Mouse (Mus musculus): Measurements from ENCODE around the gene Asxl1. TPM values are rescaled to one million over a fixed set of nuclear protein-coding genes. Genes with fewer than 3 reads are reported as not detected.

Asxl1 gene
- polyA plus RNA-seq, 1 experiment from 2014 or later: 13.5 TPM

DNA sequence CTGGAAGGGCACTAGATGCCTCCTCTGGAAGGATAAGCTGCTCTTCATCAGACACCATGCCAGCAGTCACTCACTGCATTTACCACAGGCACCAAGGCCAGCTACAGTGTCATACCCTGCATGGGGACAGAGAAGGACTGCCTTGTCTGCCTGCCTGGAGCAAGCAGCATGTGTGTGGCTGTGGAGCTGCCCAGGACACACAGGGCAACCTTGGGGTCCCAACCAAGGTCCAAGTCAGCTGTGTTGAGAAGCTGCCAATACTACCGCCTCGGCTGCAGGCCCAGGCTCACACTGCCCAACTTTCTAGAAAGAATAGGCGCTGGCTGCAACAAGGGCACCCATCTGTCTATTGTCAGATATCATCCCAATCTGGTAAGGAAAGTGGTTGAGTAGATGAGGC, 77.5 kb downstream of the Asxl1 start:
- Histone ChIP-seq H3K27ac (no peak overlapping the region), H3K4me2 (replicated peaks) (no peak overlapping the region), H3K9ac (no peak overlapping the region), H3K4me1 (replicated peaks) (peaks cover 50% of the 10 kb centered on the region), H3K27me3 (replicated peaks) (no peaks in the 10 kb centered on the region), H3K9me3 (no peaks in the 10 kb centered on the region), H3K36me3 (peaks cover 33% of the 10 kb centered on the region), H3K4me3 (replicated peaks) (no peak overlapping the region)
- no peak for ATAC-seq
- 75% methylated on average over 3 of the region's 3 CpGs for WGBS

DNA sequence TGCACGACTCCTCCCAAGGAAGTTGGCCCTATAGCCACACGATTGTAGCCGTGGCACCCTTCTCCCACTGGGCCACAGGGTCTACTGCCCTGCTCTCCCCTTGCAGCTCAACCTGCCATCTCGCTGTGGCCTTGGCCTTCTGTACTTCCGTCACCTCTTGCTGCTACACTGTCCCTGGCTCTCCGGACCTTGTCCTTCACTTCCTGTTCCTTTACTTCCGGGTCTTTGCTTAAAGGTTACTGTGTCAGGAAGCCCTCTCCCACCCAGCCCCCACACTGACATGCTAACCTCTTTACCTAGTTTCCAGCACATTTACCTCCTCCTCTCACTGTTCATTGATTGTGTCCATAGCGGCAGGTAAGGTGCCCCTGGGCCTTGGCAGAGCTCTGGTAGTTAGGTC, 78.9 kb downstream of the Asxl1 start:
- no peak overlapping the region for H3K4me3 ChIP-seq (replicated peaks)
- no peaks in the 10 kb centered on the region for H3K9me3 ChIP-seq
- 67% methylated on average over 8 of the region's 8 CpGs for WGBS
- H3K4me2 ChIP-seq (replicated peaks): peak overlapping the region; percentile 28
- peak overlapping the region; percentile 10; the same call in 1 of the 2 replicates for H3K9ac ChIP-seq
- H3K27ac ChIP-seq: peak overlapping the region; percentile 91
- H3K4me1 ChIP-seq (replicated peaks): peaks cover 62% of the 10 kb centered on the region
- no peaks in the 10 kb centered on the region for H3K27me3 ChIP-seq (replicated peaks)
- peaks cover 19% of the 10 kb centered on the region for H3K36me3 ChIP-seq
- ATAC-seq: 0 out of 2 replicates have a peak, but pooled peaks have one; percentile 1

DNA sequence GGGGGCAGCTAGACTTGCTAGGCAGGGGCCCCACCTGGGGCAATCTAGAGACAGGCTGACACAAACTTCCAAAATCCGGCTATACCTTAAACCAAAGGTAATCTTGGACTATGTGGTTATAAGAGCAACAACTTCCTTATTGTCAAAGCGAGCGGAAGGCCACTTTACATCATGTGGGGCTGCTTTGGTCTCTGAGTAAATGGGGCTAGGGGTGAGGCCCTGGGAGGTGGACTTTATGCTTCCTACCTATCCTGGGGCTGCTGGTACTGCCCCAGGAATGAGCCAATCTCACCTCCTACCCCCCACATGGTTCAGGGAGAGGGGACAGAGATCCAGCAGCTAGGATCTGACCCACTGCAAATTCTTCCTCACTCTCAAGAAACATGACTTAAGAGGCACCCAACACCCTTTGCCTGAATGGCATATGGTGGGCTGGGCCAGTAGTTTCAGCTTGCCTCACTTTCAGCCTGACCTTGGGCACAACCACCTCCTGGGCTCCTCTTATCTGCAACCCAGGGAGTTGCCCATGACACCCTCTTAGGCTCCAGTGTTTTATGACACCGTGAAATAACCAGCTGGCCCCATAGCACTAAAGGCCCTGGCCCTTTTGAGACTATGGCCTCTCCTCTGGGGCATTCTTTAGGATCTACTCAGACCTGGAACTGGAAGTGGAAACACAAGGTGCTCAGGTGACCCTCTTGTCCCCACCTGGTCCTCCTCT, 79.7 kb downstream of the Asxl1 start:
- Histone ChIP-seq H3K27ac (peak overlapping the region; percentile 91), H3K9me3 (no peaks in the 10 kb centered on the region), H3K27me3 (replicated peaks) (no peaks in the 10 kb centered on the region), H3K4me1 (replicated peaks) (peaks cover 62% of the 10 kb centered on the region), H3K36me3 (peaks cover 13% of the 10 kb centered on the region; the same call in 1 of the 2 replicates), H3K4me2 (replicated peaks) (peak overlapping the region; percentile 28), H3K9ac (no peak overlapping the region), H3K4me3 (replicated peaks) (no peak overlapping the region)
- WGBS: 51% methylated on average over 4 of the region's 4 CpGs
- ATAC-seq: peak; percentile 90

GRCm38 (mm10) chr2:153425998-153426670, 80.5 kb downstream of the Asxl1 start:
- ATAC-seq: peak; percentile 22; the same call in 1 of the 2 replicates
- 45% methylated on average over 9 of the region's 9 CpGs for WGBS

DNA sequence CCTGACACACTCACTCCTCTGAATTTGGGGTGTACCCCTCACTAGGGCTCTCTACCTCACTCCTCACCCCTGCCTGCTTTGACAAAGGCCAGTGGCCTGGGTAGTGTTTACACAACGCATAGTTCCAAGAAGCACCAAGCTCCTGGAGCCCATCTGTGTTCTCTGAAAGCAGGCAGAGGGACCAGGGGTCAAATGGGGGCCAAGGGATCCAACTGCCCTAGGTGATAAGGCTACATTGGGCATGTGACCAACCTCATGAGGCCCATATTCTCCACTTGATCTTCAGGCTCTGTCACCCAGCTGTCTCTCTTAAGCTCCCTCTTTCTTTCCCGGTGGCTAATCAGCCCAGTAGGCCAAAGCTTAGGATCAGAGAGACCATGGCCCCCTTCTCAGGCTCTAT, 81.3 kb downstream of the Asxl1 start:
- no peaks in the 10 kb centered on the region for H3K9me3 ChIP-seq
- ATAC-seq: 0 out of 2 replicates have a peak, but pooled peaks have one; percentile 11
- no peak overlapping the region for H3K9ac ChIP-seq
- 0 out of 2 replicates have a peak overlapping the region, but pooled peaks have one; percentile 15 for H3K4me2 ChIP-seq (replicated peaks)
- no peaks in the 10 kb centered on the region for H3K27me3 ChIP-seq (replicated peaks)
- H3K4me3 ChIP-seq (replicated peaks): no peak overlapping the region
- H3K27ac ChIP-seq: peak overlapping the region; percentile 45
- peaks cover 77% of the 10 kb centered on the region for H3K4me1 ChIP-seq (replicated peaks)
- 6% methylated on average over 2 of the region's 2 CpGs for WGBS
- peaks cover 17% of the 10 kb centered on the region for H3K36me3 ChIP-seq

More at GRCm38 (mm10) chr2:153425998-153426670, 80.5 kb downstream of the Asxl1 start:
- H3K4me2 ChIP-seq (replicated peaks): peak overlapping the region; percentile 28
- H3K9me3 ChIP-seq: no peaks in the 10 kb centered on the region
- no peaks in the 10 kb centered on the region for H3K27me3 ChIP-seq (replicated peaks)
- peak overlapping the region; percentile 91 for H3K27ac ChIP-seq
- peaks cover 10% of the 10 kb centered on the region for H3K36me3 ChIP-seq
- no peak overlapping the region for H3K4me3 ChIP-seq (replicated peaks)
- H3K9ac ChIP-seq: 0 out of 2 replicates have a peak overlapping the region, but pooled peaks have one; percentile 26
- peaks cover 69% of the 10 kb centered on the region for H3K4me1 ChIP-seq (replicated peaks)

DNA sequence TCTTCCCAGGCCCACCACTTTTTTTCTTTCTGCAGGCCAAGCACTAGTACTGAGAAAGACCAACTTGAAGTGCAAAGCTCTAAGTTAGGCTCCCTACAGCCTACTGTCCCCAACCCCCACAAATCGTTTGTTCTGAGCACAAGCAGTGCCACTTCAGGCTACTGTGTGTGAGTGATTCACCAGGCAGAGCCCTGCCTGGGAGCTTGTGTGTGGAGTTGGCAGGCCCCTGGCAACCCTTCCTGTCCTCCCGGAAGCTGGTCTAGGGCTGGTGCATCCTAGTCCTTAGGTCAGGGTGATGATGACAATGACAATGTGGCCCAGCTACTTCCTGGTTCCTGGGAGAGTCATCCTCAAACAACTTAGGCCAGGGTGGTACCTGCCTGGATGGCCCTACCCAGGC, 82.9 kb downstream of the Asxl1 start:
- WGBS: 52% methylated on average over 2 of the region's 2 CpGs
- H3K27ac ChIP-seq: peak overlapping the region; percentile 59
- H3K27me3 ChIP-seq (replicated peaks): no peaks in the 10 kb centered on the region
- peaks cover 11% of the 10 kb centered on the region for H3K36me3 ChIP-seq
- no peak overlapping the region for H3K4me2 ChIP-seq (replicated peaks)
- H3K4me1 ChIP-seq (replicated peaks): peaks cover 80% of the 10 kb centered on the region
- no peak overlapping the region for H3K4me3 ChIP-seq (replicated peaks)
- H3K9me3 ChIP-seq: no peaks in the 10 kb centered on the region
- H3K9ac ChIP-seq: no peak overlapping the region
- no peak for ATAC-seq

GRCm38 (mm10) chr2:153430571-153430970, 84.9 kb downstream of the Asxl1 start:
- 81% methylated on average over 1 of the region's 1 CpGs for WGBS
- H3K4me1 ChIP-seq (replicated peaks): peaks cover 81% of the 10 kb centered on the region
- no peak overlapping the region for H3K4me2 ChIP-seq (replicated peaks)
- H3K9ac ChIP-seq: no peak overlapping the region
- ATAC-seq: no peak
- no peak overlapping the region for H3K4me3 ChIP-seq (replicated peaks)
- no peaks in the 10 kb centered on the region for H3K9me3 ChIP-seq
- H3K27me3 ChIP-seq (replicated peaks): no peaks in the 10 kb centered on the region
- peaks cover 11% of the 10 kb centered on the region for H3K36me3 ChIP-seq
- H3K27ac ChIP-seq: no peak overlapping the region

DNA sequence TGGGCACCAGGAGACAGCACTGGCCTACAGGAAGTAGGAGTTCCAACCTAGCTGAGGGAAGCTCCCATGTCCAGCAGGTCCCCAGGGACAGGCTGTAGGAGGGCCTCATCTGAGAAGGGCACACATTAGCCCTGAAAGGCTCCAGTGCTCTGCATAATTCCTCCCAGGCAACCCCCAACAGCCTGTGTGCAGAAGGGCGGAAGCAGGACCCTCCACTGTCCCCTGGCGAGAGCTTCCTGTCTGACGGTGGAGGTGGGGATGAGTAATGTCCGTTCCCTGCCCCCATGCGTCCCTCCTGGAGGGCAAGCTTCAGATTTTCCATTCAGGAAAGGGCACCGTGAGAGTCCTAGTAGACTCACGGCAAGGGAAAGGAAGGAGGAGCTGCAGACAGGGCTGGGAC, 86.9 kb downstream of the Asxl1 start:
- no peaks in the 10 kb centered on the region for H3K27me3 ChIP-seq (replicated peaks)
- H3K9me3 ChIP-seq: no peaks in the 10 kb centered on the region
- H3K36me3 ChIP-seq: peaks cover 15% of the 10 kb centered on the region
- no peak overlapping the region for H3K4me3 ChIP-seq (replicated peaks)
- ATAC-seq: no peak
- H3K4me2 ChIP-seq (replicated peaks): no peak overlapping the region
- 33% methylated on average over 7 of the region's 7 CpGs for WGBS
- peaks cover 84% of the 10 kb centered on the region for H3K4me1 ChIP-seq (replicated peaks)
- peak overlapping the region; percentile 57 for H3K27ac ChIP-seq
- H3K9ac ChIP-seq: 0 out of 2 replicates have a peak overlapping the region, but pooled peaks have one; percentile 12

DNA sequence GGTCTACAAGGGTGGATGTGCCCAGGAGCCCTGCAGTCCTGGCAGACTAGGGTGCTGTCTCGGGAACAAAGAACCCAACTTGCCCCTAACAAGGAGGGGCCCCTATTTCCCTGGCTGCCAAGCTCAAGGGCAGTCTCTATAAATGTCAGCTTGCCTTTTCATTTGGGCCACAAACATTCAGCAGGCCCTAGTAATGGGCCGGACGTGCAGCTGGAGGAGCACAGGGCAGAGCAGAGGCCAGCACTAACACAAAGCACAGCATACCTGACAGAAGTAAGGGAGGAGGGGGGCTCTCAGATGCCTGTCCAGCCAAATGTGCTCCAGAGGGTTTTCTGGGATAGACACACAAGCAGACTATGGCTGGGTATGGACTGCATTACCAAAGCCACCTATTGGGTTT, 88.2 kb downstream of the Asxl1 start:
- H3K9ac ChIP-seq: no peak overlapping the region
- H3K9me3 ChIP-seq: no peaks in the 10 kb centered on the region
- no peak overlapping the region for H3K4me3 ChIP-seq (replicated peaks)
- H3K27me3 ChIP-seq (replicated peaks): no peaks in the 10 kb centered on the region
- H3K4me2 ChIP-seq (replicated peaks): peak overlapping the region; percentile 22; the same call in 1 of the 2 replicates
- WGBS: 20% methylated on average over 3 of the region's 3 CpGs
- peaks cover 88% of the 10 kb centered on the region for H3K4me1 ChIP-seq (replicated peaks)
- peak overlapping the region; percentile 86; the same call in 1 of the 2 replicates for H3K27ac ChIP-seq
- no peak for ATAC-seq
- H3K36me3 ChIP-seq: peaks cover 15% of the 10 kb centered on the region

- Histone ChIP-seq H3K27ac (peak overlapping the region; percentile 86), H3K9me3 (no peaks in the 10 kb centered on the region), H3K36me3 (peaks cover 15% of the 10 kb centered on the region), H3K4me2 (replicated peaks) (peak overlapping the region; percentile 50), H3K4me3 (replicated peaks) (0 out of 2 replicates have a peak overlapping the region, but pooled peaks have one; percentile 1), H3K4me1 (replicated peaks) (peaks cover 90% of the 10 kb centered on the region), H3K9ac (no peak overlapping the region), H3K27me3 (replicated peaks) (no peaks in the 10 kb centered on the region)
- ATAC-seq: peak; percentile 67
- WGBS: 20% methylated on average over 9 of the region's 9 CpGs
Measured at GRCm38 (mm10) chr2:153434880-153435831, 89.5 kb downstream of the Asxl1 start.

- Histone ChIP-seq H3K4me3 (replicated peaks) (peak overlapping the region; percentile 6; the same call in 1 of the 2 replicates), H3K36me3 (peaks cover 5% of the 10 kb centered on the region), H3K4me2 (replicated peaks) (peak overlapping the region; percentile 50), H3K4me1 (replicated peaks) (peaks cover 92% of the 10 kb centered on the region), H3K27ac (peak overlapping the region; percentile 86), H3K9ac (peak overlapping the region; percentile 31), H3K27me3 (replicated peaks) (no peaks in the 10 kb centered on the region), H3K9me3 (no peaks in the 10 kb centered on the region)
- ATAC-seq: peak; percentile 42
- WGBS: 8% methylated on average over 6 of the region's 6 CpGs
Measured at GRCm38 (mm10) chr2:153436641-153437305, 91.1 kb downstream of the Asxl1 start.

Data from intestine, embryonic 15.5 days (tissue).